Mouse (Mus musculus) E14TG2a.4 (cell line): ENCODE results near the gene Cyp2c69.
"Not testable (repeated sequence)": the region's sequence is repeated elsewhere in the genome, so short reads cannot be mapped to it uniquely, and the experiment has no call there.

ENCODE experiments used
- CTCF ChIP-seq: conservative IDR thresholded peaks from 2 replicates; pipeline ENCODE4 v1.5.1; 2014; ENCODE audit warnings: low read length
- POU5F1 ChIP-seq: IDR thresholded peaks from 2 replicates; pipeline ENCODE4 v1.6.1; 2014; ENCODE audit warnings: low read length, borderline replicate concordance

DNA sequence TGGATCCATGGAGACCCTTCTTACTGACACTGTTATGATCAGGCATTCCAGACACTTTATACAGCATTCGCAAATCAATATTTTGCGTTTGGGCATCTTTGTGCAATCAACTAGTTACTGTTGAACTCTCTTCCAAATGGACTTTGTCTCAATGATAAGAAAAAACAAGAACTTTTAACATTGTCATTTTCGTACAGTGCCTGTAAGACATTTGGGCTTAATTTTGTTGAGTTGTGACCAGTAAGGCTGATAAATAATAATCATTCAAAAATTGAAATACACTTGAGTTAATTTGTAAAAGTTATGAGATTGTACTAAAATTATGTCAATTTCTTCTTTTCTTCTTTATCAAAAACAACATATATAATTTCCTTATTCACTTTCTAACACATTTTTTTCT, at the start of gene Cyp2c69:
- not testable (repeated sequence) for TF ChIP-seq CTCF, POU5F1
